Mouse (Mus musculus) E14TG2a.4 (cell line): Measurements from ENCODE around the gene Prss36.

ENCODE experiments used
- CTCF ChIP-seq: conservative IDR thresholded peaks from 2 replicates; pipeline ENCODE4 v1.5.1; 2014; ENCODE audit warnings: low read length
- POU5F1 ChIP-seq: IDR thresholded peaks from 2 replicates; pipeline ENCODE4 v1.6.1; 2014; ENCODE audit warnings: low read length, borderline replicate concordance

- TF ChIP-seq CTCF (no peak), POU5F1 (no peak)
These were observed 42.4 kb upstream of the Prss36 start for GRCm38 (mm10) chr7:127988904-127989303.
